Mouse (Mus musculus) limb, embryonic 12.5 days (tissue): ENCODE measurements around the gene Mapk10. TPM values are rescaled to one million over a fixed set of nuclear protein-coding genes. Genes with fewer than 3 reads are reported as not detected.
"Not testable (repeated sequence)": the region's sequence is repeated elsewhere in the genome, so short reads cannot be mapped to it uniquely, and the experiment has no call there.

ENCODE experiments used
- ATAC-seq: fragments of 200-750 bp; cut with Nextera tagmentation; 2 replicates; pipeline ENCODE4 v1.8.0; 2017; ENCODE audit warnings: low read depth, moderate TSS enrichment; ENCODE audit not compliant: insufficient number of reproducible peaks, insufficient read depth, low FRiP score, low TSS enrichment
- H3K27ac ChIP-seq: fragments of 300-500 bp; sonication (generic); 2 replicates; pipeline ENCODE4 v1.5.1; 2016; ENCODE audit warnings: mild to moderate bottlenecking, moderate library complexity
- H3K27me3 ChIP-seq: fragments of 300-500 bp; sonication (generic); 2 replicates; pipeline ENCODE4 v1.6.1; 2016; ENCODE audit warnings: mild to moderate bottlenecking, moderate library complexity
- H3K36me3 ChIP-seq: fragments of 300-500 bp; sonication (generic); 2 replicates; pipeline ENCODE4 v1.6.1; 2016; ENCODE audit warnings: mild to moderate bottlenecking, moderate library complexity
- H3K4me1 ChIP-seq: fragments of 300-500 bp; sonication (generic); replicated peaks from 2 replicates; pipeline ENCODE4 v1.6.1; 2016
- H3K4me2 ChIP-seq: fragments of 300-500 bp; sonication (generic); 2 replicates; pipeline ENCODE4 v1.6.1; 2016; ENCODE audit warnings: mild to moderate bottlenecking, moderate library complexity
- H3K4me3 ChIP-seq: fragments of 300-500 bp; sonication (generic); replicated peaks from 2 replicates; pipeline ENCODE4 v1.5.1; 2016; ENCODE audit warnings: mild to moderate bottlenecking
- H3K9ac ChIP-seq: fragments of 300-500 bp; sonication (generic); replicated peaks from 2 replicates; pipeline ENCODE4 v1.6.1; 2016; ENCODE audit warnings: mild to moderate bottlenecking, moderate library complexity
- H3K9me3 ChIP-seq: fragments of 300-500 bp; sonication (generic); 2 replicates; pipeline ENCODE4 v1.6.1; 2016; ENCODE audit warnings: mild to moderate bottlenecking, moderate library complexity
- WGBS: fragments of 180-500 bp; shearing (Covaris S2); methylation state at CpG from one replicate; pipeline ENCODE4 v1.1.7; 2016; 5-methylcytosine and 5-hydroxymethylcytosine counted together
- polyA plus RNA-seq: library from polyadenylated mRNA; unstranded; fragments of >200 nt; fragmentation: Nextera tagmentation; extraction: Ambion mirVana; gene quantifications from 2 replicates; pipeline ENCODE4 v1.2.1, GENCODE M21; 2016

The Mapk10 gene
- polyA plus RNA-seq, 1 experiment from 2014 or later: 0.45 TPM

DNA sequence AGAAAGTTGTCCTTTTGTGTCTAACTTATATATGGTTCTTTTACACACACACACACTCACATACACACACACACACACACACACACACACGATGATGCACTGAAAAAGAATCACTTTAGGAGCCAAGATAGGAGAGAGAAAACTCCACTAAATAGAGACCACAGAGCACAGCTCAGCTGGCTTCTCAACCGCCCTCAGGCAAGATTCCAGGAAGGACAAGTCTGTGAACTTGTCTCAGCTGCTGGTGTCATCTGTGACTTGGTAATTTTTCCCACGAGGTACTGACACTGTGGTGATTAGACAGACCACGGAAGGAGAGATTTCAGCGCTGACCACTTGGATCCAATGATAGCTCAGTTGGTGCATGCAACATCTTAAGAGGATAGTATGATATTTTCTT lies 310.0 kb downstream of the Mapk10 start:
- Histone ChIP-seq H3K27me3 (no peaks in the 10 kb centered on the region), H3K27ac (no peak overlapping the region), H3K36me3 (peaks cover 18% of the 10 kb centered on the region; the same call in 1 of the 2 replicates), H3K4me1 (no peaks in the 10 kb centered on the region), H3K4me3 (no peak overlapping the region), H3K9me3 (no peaks in the 10 kb centered on the region), H3K4me2 (no peak overlapping the region), H3K9ac (no peak overlapping the region)
- 82% methylated on average over 5 of the region's 5 CpGs for WGBS
- no peak for ATAC-seq

DNA sequence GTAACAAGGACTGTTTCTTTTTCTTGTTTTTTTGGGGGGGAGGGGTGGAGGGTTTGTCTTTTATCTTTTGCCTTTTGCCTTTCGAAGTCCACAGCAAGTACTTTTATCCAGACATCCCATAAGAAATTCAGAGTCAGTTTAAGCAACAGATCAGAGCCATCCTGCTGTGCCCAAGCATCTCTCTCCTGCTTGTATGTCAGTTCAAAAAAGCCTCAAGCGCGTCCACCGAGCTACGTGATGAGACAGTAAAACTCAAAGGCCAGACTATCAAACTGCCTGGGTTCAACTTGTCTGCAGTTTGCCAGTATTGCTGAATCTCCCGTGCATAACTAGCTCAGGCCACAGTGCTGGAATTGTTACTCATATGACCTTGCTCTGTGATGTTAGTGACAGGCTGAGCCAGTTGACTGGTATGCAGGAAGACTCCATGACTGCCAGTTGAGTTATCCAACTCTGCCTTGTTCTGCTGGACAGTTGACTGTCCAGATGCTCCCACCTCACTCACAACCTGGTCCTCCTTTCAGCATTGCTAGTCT lies 311.4 kb downstream of the Mapk10 start:
- Histone ChIP-seq H3K36me3 (peaks cover 18% of the 10 kb centered on the region; the same call in 1 of the 2 replicates), H3K4me1 (no peaks in the 10 kb centered on the region), H3K27ac (no peak overlapping the region), H3K9me3 (no peaks in the 10 kb centered on the region), H3K27me3 (no peaks in the 10 kb centered on the region), H3K4me2 (no peak overlapping the region), H3K9ac (no peak overlapping the region), H3K4me3 (no peak overlapping the region)
- no peak for ATAC-seq
- WGBS: 84% methylated on average over 6 of the region's 6 CpGs

DNA sequence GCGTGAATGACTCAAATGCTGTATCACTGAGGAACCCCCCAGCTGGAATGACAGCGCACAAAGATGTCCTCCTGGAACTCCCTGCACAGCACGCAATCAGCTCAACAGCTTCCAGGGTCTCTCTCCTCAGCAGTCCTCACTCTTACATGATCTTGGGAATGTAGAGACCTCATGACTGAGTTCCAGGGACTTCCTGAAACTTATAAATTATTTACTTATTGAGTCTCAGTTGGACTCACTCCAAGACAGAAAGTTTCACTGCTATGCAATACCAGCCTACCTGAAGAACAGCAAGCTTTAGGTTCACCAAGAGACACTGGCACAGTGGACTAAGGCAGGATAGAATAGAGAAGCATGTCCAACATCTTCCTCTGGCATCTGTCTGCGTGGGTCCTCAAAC lies 312.8 kb downstream of the Mapk10 start:
- Histone ChIP-seq H3K36me3 (peaks cover 18% of the 10 kb centered on the region; the same call in 1 of the 2 replicates), H3K4me1 (no peaks in the 10 kb centered on the region), H3K27me3 (no peaks in the 10 kb centered on the region), H3K27ac (no peak overlapping the region), H3K4me2 (no peak overlapping the region), H3K4me3 (no peak overlapping the region), H3K9ac (no peak overlapping the region), H3K9me3 (no peaks in the 10 kb centered on the region)
- 92% methylated on average over 4 of the region's 4 CpGs for WGBS
- no peak for ATAC-seq

DNA sequence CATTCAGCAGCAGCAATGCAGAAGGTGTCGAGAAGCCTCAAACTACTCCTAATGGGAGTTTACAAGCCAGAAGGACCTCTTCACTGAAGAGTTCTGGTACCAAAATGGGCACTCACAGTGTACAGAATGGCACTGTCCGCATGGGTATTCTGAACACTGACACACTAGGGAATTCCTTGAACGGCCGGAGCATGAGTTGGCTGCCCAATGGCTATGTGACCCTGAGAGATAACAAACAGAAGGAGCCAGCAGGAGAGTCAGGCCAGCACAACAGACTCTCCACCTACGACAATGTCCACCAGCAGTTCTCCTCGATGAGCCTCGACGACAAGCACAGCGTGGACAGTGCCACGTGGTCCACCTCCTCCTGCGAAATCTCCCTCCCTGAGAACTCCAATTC lies 318.9 kb downstream of the Mapk10 start:
- H3K27ac ChIP-seq: no peak overlapping the region
- ATAC-seq: no peak
- peaks cover 13% of the 10 kb centered on the region for H3K36me3 ChIP-seq
- no peaks in the 10 kb centered on the region; the same call in 1 of the 2 replicates for H3K4me1 ChIP-seq
- H3K4me3 ChIP-seq: no peak overlapping the region
- no peaks in the 10 kb centered on the region for H3K27me3 ChIP-seq
- no peak overlapping the region for H3K9ac ChIP-seq
- H3K4me2 ChIP-seq: no peak overlapping the region
- WGBS: 96% methylated on average over 11 of the region's 11 CpGs
- no peaks in the 10 kb centered on the region for H3K9me3 ChIP-seq

DNA sequence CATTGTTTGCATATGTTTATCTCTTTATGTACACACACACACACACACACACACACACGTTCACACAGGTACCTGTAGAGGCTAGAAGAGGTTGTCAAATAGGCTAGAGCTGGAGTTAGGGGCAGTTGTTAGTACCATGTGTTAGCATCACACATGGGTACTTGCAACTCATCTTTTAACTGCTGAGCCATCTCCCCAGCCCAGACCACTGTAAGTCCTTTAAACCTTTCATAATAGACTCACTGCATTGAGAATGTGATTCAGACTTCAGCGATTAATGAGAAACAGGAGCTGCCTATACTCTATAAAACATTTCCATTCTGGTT lies 322.0 kb downstream of the Mapk10 start:
- Histone ChIP-seq H3K27ac (no peak overlapping the region), H3K9me3 (no peaks in the 10 kb centered on the region), H3K36me3 (peaks cover 13% of the 10 kb centered on the region), H3K4me1 (no peaks in the 10 kb centered on the region; the same call in 1 of the 2 replicates), H3K9ac (no peak overlapping the region), H3K4me3 (no peak overlapping the region), H3K4me2 (no peak overlapping the region), H3K27me3 (no peaks in the 10 kb centered on the region)
- WGBS: 58% methylated on average over 2 of the region's 2 CpGs
- no peak for ATAC-seq

DNA sequence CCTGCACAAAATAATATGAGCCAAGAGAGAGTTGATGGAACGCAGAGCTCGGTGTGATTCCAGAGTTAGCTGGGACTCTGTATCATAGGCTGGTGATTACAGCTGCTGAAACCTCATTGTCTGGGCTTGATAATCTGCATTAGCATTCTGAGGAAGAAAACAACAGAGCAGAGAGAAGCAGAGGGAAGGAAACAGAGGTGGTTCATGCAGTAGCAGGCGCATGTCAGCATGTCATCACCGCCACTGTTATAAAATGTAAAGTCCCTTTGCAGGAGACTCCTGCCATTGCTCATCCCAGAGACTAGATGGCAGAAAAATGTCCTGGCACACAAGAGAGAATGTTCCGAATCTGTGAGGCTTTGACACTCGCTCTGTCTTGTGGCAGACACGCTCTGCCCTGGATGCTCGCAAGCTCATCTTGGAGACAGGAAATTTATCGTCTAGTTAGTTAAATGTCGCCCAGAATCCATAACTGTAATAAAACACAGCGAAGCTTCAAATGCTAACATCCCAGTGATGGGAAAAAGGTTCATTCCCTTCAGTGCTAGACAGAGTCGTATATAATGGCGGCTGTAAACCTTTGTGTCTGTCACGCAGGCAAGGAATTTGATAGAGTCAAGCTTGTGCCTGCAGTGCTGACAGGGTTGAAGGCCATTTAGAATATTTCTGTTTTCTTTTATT lies 322.5 kb downstream of the Mapk10 start:
- Histone ChIP-seq H3K27me3 (no peaks in the 10 kb centered on the region), H3K9ac (no peak overlapping the region), H3K4me1 (no peaks in the 10 kb centered on the region; the same call in 1 of the 2 replicates), H3K4me2 (no peak overlapping the region), H3K27ac (no peak overlapping the region), H3K36me3 (peaks cover 13% of the 10 kb centered on the region), H3K4me3 (no peak overlapping the region), H3K9me3 (no peaks in the 10 kb centered on the region)
- ATAC-seq: no peak
- 68% methylated on average over 14 of the region's 14 CpGs for WGBS

DNA sequence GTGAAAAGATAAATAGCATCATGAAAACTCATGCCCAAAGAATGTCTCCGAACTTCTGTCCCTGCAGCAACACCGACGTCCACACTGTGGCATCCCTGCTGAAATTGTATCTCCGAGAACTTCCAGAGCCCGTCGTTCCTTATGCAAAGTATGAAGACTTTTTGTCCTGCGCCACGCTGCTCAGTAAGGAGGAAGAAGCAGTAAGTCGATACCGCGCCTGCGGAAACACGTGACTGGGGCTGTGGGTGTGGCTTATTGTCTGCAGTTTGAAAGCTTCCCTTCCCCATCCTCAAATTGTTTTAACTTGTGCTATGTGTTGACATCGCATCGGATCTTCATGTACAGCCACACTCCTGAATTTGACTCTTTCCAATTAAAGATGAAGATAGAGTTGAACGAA lies 335.5 kb downstream of the Mapk10 start:
- H3K27ac ChIP-seq: no peak overlapping the region
- no peak for ATAC-seq
- no peak overlapping the region for H3K9ac ChIP-seq
- H3K4me1 ChIP-seq: 0 out of 2 replicates have a peak, but pooled peaks cover 3% of the 10 kb centered on the region
- H3K36me3 ChIP-seq: peaks cover 3% of the 10 kb centered on the region
- no peaks in the 10 kb centered on the region for H3K27me3 ChIP-seq
- 71% methylated on average over 16 of the region's 16 CpGs for WGBS
- no peak overlapping the region for H3K4me2 ChIP-seq
- no peaks in the 10 kb centered on the region for H3K9me3 ChIP-seq
- no peak overlapping the region for H3K4me3 ChIP-seq

DNA sequence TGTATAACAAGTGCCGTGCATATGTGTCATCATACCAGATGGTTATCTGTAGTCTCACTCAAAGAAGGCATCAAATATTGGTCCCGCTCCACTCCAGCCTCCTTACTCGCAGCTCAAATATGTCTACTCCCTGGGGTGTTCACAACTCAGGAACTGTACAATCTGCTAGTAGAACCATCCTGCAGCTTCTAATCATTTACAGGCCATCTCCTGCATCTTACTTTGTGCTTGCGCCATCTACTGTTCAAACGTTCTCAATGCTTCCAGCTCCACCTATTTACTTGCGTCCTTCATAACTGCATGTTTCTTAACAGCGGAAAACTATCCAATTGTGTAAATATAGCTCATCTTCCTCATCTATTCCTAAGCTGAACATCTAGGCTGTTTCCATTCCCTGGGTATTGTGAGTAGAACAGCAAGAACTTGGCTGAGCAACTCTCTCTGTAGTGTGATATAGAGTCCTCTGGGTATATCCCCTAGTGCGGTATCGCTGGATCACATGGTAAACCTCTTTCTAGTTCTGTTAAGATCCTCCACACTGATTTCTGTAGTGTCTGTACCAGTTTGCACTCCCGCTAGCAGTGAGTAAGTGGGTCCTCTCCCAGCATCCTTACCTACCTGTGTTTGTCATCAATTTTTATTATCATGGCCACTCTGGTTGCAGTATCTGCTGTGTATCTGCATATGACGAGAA lies 336.4 kb downstream of the Mapk10 start:
- Histone ChIP-seq H3K36me3 (no peaks in the 10 kb centered on the region), H3K9ac (no peak overlapping the region), H3K4me3 (no peak overlapping the region), H3K27ac (no peak overlapping the region), H3K4me2 (no peak overlapping the region), H3K9me3 (no peaks in the 10 kb centered on the region), H3K4me1 (peaks cover 3% of the 10 kb centered on the region; the same call in 1 of the 2 replicates), H3K27me3 (no peaks in the 10 kb centered on the region)
- 42% methylated on average over 11 of the region's 11 CpGs for WGBS
- ATAC-seq: no peak

DNA sequence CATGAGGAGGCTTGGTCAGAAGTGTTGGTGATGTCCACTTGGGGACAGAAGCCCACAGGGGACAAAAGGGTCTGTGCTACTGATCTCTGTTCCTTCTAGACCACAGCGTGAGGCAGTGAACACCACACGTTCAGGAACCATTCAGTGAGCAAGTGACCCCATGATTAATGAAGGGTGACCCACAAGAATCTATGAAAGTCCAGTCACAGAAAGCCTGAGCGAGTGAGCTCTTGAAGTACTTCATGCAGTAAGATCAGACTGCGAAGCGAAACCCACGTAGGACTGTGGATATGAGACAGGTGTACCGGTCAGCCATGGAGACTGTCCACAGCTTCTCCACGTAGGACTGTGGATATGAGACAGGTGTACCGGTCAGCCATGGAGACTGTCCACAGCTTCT lies 338.1 kb downstream of the Mapk10 start:
- not testable (repeated sequence) for H3K4me2 ChIP-seq, H3K9me3 ChIP-seq, ATAC-seq, H3K9ac ChIP-seq, H3K4me3 ChIP-seq, H3K27ac ChIP-seq, H3K27me3 ChIP-seq, H3K36me3 ChIP-seq
- WGBS: 95% methylated on average over 9 of the region's 9 CpGs
- H3K4me1 ChIP-seq: peaks cover 10% of the 10 kb centered on the region

DNA sequence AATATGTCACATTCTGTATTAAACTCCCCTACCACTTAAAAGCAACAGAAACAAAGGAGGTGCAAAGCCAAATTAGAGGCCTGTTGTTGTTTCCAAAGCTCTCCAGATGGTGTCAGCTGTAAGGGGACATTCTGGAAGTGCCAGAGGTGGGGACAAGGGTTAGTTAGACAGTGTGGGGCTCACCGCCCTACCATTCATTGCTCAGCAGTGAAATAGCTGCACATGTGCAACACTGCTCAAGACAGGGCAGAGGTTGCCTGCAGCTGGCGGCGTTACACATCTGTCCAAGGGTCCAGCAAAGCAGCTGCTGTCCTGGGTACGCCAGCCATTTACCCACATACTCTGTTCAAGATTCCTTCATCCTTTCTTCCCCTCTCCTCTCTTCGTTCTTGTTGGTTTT lies 342.9 kb downstream of the Mapk10 start:
- no peak overlapping the region for H3K27ac ChIP-seq
- H3K4me3 ChIP-seq: no peak overlapping the region
- 46% methylated on average over 5 of the region's 5 CpGs for WGBS
- no peak overlapping the region for H3K4me2 ChIP-seq
- no peak for ATAC-seq
- no peak overlapping the region for H3K9ac ChIP-seq
- H3K9me3 ChIP-seq: no peaks in the 10 kb centered on the region
- H3K36me3 ChIP-seq: no peaks in the 10 kb centered on the region
- H3K27me3 ChIP-seq: no peaks in the 10 kb centered on the region
- peaks cover 8% of the 10 kb centered on the region for H3K4me1 ChIP-seq

DNA sequence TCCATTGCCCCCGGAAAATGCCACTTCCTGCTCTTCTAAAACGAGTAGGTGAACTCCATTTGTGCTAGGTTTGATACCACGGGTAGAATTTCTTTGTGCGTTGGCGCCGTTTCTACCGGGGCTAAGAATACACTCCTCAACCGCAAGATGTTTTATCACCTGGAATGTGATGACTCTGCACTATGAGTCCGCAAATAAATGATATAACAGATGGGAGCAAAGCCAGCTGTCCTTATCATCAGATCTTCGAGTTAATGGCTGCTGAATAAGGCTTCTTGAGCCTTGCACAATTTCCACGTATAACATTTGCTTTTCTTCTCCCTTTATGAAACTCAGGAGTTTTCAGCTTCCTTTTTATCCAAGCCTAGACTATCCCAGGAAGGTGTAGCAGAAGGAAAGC lies 351.4 kb downstream of the Mapk10 start:
- no peaks in the 10 kb centered on the region for H3K27me3 ChIP-seq
- no peak overlapping the region for H3K9ac ChIP-seq
- H3K27ac ChIP-seq: no peak overlapping the region
- no peak overlapping the region for H3K4me3 ChIP-seq
- 0 out of 2 replicates have a peak, but pooled peaks cover 3% of the 10 kb centered on the region for H3K4me1 ChIP-seq
- 91% methylated on average over 11 of the region's 11 CpGs for WGBS
- H3K36me3 ChIP-seq: no peaks in the 10 kb centered on the region; the same call in 1 of the 2 replicates
- no peaks in the 10 kb centered on the region for H3K9me3 ChIP-seq
- ATAC-seq: no peak
- no peak overlapping the region for H3K4me2 ChIP-seq
